Mouse (Mus musculus): ENCODE results near the gene Rrp1. TPM values are rescaled to one million over a fixed set of nuclear protein-coding genes. Genes with fewer than 3 reads are reported as not detected.

The Rrp1 gene
- polyA plus RNA-seq, 1 experiment from 2014 or later = 322 TPM

- H3K27ac ChIP-seq = no peak overlapping the region
Measured at GRCm38 (mm10) chr10:78353196-78353595, 59.6 kb downstream of the Rrp1 start.

GRCm38 (mm10) chr10:78352666-78353030, 60.2 kb downstream of the Rrp1 start:
- no peaks in the 10 kb centered on the region for H3K27me3 ChIP-seq
- peak overlapping the region; percentile 93 for H3K4me3 ChIP-seq
- peak overlapping the region; percentile 60; the same call in 1 of the 2 replicates for H3K27ac ChIP-seq
- H3K4me1 ChIP-seq = peaks cover 37% of the 10 kb centered on the region
- 19% methylated on average over 8 of the region's 8 CpGs for WGBS
- peak overlapping the region; percentile 97 for H3K9ac ChIP-seq
- no peaks in the 10 kb centered on the region for H3K9me3 ChIP-seq
- peak overlapping the region; percentile 84 for H3K4me2 ChIP-seq
- peaks cover 7% of the 10 kb centered on the region; the same call in 1 of the 2 replicates for H3K36me3 ChIP-seq
- ATAC-seq (ENCODE audit: insufficient number of reproducible peaks, insufficient read depth, low FRiP score, low TSS enrichment, low read depth) = no peak

More at GRCm38 (mm10) chr10:78353196-78353595, 59.6 kb downstream of the Rrp1 start:
- 52% methylated on average over 4 of the region's 4 CpGs for WGBS
- Histone ChIP-seq H3K4me3 (no peak overlapping the region), H3K9me3 (no peaks in the 10 kb centered on the region), H3K36me3 (peaks cover 5% of the 10 kb centered on the region; the same call in 1 of the 2 replicates), H3K9ac (0 out of 2 replicates have a peak overlapping the region, but pooled peaks have one; percentile 97), H3K27me3 (no peaks in the 10 kb centered on the region), H3K4me2 (no peak overlapping the region), H3K4me1 (peaks cover 37% of the 10 kb centered on the region)
- no peak for ATAC-seq (ENCODE audit: insufficient number of reproducible peaks, insufficient read depth, low FRiP score, low TSS enrichment, low read depth)

- Histone ChIP-seq H3K9ac (peak within 1 kb of the TSS; percentile 97), H3K9me3 (no peaks in the 10 kb centered on the region), H3K27ac (peak within 1 kb of the TSS; percentile 60; the same call in 1 of the 2 replicates), H3K4me3 (peak within 1 kb of the TSS; percentile 93), H3K27me3 (no peaks in the 10 kb centered on the region), H3K4me1 (peaks cover 37% of the 10 kb centered on the region), H3K4me2 (peak within 1 kb of the TSS; percentile 84), H3K36me3 (peaks cover 7% of the 10 kb centered on the region; the same call in 1 of the 2 replicates)
- ATAC-seq (ENCODE audit: insufficient number of reproducible peaks, insufficient read depth, low FRiP score, low TSS enrichment, low read depth) = peak; percentile 61; the same call in 1 of the 2 replicates
- under 1% methylated on average over 82 of the region's 113 CpGs for WGBS
Measured at GRCm38 (mm10) chr10:78351887-78352665, 60.8 kb downstream of the Rrp1 start, which contains the start of gene Agpat3. Gene Agpat3, minus strand, starts transcription at chr10:78352489.

GRCm38 (mm10) chr10:78351564-78351886, 61.3 kb downstream of the Rrp1 start:
- Histone ChIP-seq H3K27me3 (no peaks in the 10 kb centered on the region), H3K4me3 (peak overlapping the region; percentile 93), H3K9ac (peak overlapping the region; percentile 97), H3K27ac (peak overlapping the region; percentile 60; the same call in 1 of the 2 replicates), H3K4me2 (peak overlapping the region; percentile 84), H3K36me3 (peaks cover 7% of the 10 kb centered on the region; the same call in 1 of the 2 replicates), H3K9me3 (no peaks in the 10 kb centered on the region), H3K4me1 (peaks cover 35% of the 10 kb centered on the region)
- ATAC-seq (ENCODE audit: insufficient number of reproducible peaks, insufficient read depth, low FRiP score, low TSS enrichment, low read depth) = no peak
- 4% methylated on average over 13 of the region's 13 CpGs for WGBS

GRCm38 (mm10) chr10:78350796-78351556, 61.9 kb downstream of the Rrp1 start:
- Histone ChIP-seq H3K27ac (no peak overlapping the region), H3K4me1 (peaks cover 29% of the 10 kb centered on the region), H3K27me3 (no peaks in the 10 kb centered on the region), H3K36me3 (peaks cover 7% of the 10 kb centered on the region; the same call in 1 of the 2 replicates), H3K4me2 (peak overlapping the region; percentile 84), H3K9me3 (no peaks in the 10 kb centered on the region), H3K4me3 (peak overlapping the region; percentile 93), H3K9ac (peak overlapping the region; percentile 97)
- WGBS = 33% methylated on average over 6 of the region's 6 CpGs
- ATAC-seq (ENCODE audit: insufficient number of reproducible peaks, insufficient read depth, low FRiP score, low TSS enrichment, low read depth) = no peak

Small RNA genes within 50 kb of the gene (microRNA-seq; reads per million reads assigned to microRNA genes)
- gene Mir6410 = not detected
- not detected for gene Mir6907
- not detected for gene Mir6908

Other genes with a start within 250 kb of the Rrp1 start
- 35.3 and 38.9 TPM in 2 replicates for gene D10Jhu81e, start 243.3 kb downstream of the Rrp1 start, polyA plus RNA-seq (2015; fragmentation: Nextera tagmentation; extraction: Ambion mirVana)
- 19.4 and 20.4 TPM in 2 replicates for gene Pwp2, start 227.9 kb downstream of the Rrp1 start, polyA plus RNA-seq (2015; fragmentation: Nextera tagmentation; extraction: Ambion mirVana)
- gene Trappc10, start 168.4 kb downstream of the Rrp1 start, polyA plus RNA-seq (2015; fragmentation: Nextera tagmentation; extraction: Ambion mirVana) = 12.0 and 14.5 TPM in 2 replicates
- 51.9 and 57.5 TPM in 2 replicates for gene Agpat3, start 60.6 kb downstream of the Rrp1 start, polyA plus RNA-seq (2015; fragmentation: Nextera tagmentation; extraction: Ambion mirVana)
- gene Cstb, start 12.6 kb upstream of the Rrp1 start, polyA plus RNA-seq (2015; fragmentation: Nextera tagmentation; extraction: Ambion mirVana) = 222 and 253 TPM in 2 replicates
- 12.6 and 13.1 TPM in 2 replicates for gene Pdxk, start 51.9 kb upstream of the Rrp1 start, polyA plus RNA-seq (2015; fragmentation: Nextera tagmentation; extraction: Ambion mirVana)
- not detected in 2 replicates for gene Olfr1358, start 104.4 kb upstream of the Rrp1 start, polyA plus RNA-seq (2015; fragmentation: Nextera tagmentation; extraction: Ambion mirVana)
- 60.4 and 62.9 TPM in 2 replicates for gene Ilvbl, start 161.3 kb upstream of the Rrp1 start, polyA plus RNA-seq (2015; fragmentation: Nextera tagmentation; extraction: Ambion mirVana)
- 22.4 and 22.6 TPM in 2 replicates for gene Syde1, start 178.9 kb upstream of the Rrp1 start, polyA plus RNA-seq (2015; fragmentation: Nextera tagmentation; extraction: Ambion mirVana)
- gene Olfr1357, start 205.0 kb upstream of the Rrp1 start, polyA plus RNA-seq (2015; fragmentation: Nextera tagmentation; extraction: Ambion mirVana) = not detected in 2 replicates

All from embryonic facial prominence, embryonic 13.5 days (tissue).